Mouse (Mus musculus) neural tube, embryonic 14.5 days (tissue): ENCODE results near the gene Slc25a36. TPM values are rescaled to one million over a fixed set of nuclear protein-coding genes. Genes with fewer than 3 reads are reported as not detected.

Source experiments
- ATAC-seq: fragments of 200-750 bp; cut with Nextera tagmentation; 2 replicates; pipeline ENCODE4 v1.8.0; 2017; ENCODE audit warnings: low read depth, mild to moderate bottlenecking, moderate TSS enrichment, moderate library complexity
- H3K27ac ChIP-seq: fragments of 300-500 bp; sonication (generic); 2 replicates; pipeline ENCODE4 v1.5.1; 2014; ENCODE audit warnings: low read depth, mild to moderate bottlenecking, control low read depth, low read length, moderate library complexity, mixed read lengths
- H3K27me3 ChIP-seq: fragments of 300-500 bp; sonication (generic); 2 replicates; pipeline ENCODE4 v1.6.1; 2014; ENCODE audit warnings: low read length; ENCODE audit not compliant: control insufficient read depth, insufficient read depth
- H3K36me3 ChIP-seq: fragments of 300-500 bp; sonication (generic); 2 replicates; pipeline ENCODE4 v1.6.1; 2014; ENCODE audit warnings: low read length, mixed read lengths; ENCODE audit not compliant: control insufficient read depth, insufficient read depth
- H3K4me1 ChIP-seq: fragments of 300-500 bp; sonication (generic); 2 replicates; pipeline ENCODE4 v1.6.1; 2014; ENCODE audit warnings: low read length; ENCODE audit not compliant: control insufficient read depth, insufficient read depth
- H3K4me2 ChIP-seq: fragments of 300-500 bp; sonication (generic); 2 replicates; pipeline ENCODE4 v1.6.1; 2014; ENCODE audit warnings: mild to moderate bottlenecking, low read depth, low read length, control low read depth
- H3K4me3 ChIP-seq: fragments of 300-500 bp; sonication (generic); 2 replicates; pipeline ENCODE4 v1.5.1; 2014; ENCODE audit warnings: low read depth, low read length, control low read depth, mixed read lengths
- H3K9ac ChIP-seq: fragments of 300-500 bp; sonication (generic); replicated peaks from 2 replicates; pipeline ENCODE4 v1.6.1; 2014; ENCODE audit warnings: low read depth, mild to moderate bottlenecking, control low read depth, low read length, mixed read lengths
- H3K9me3 ChIP-seq: fragments of 300-500 bp; sonication (generic); 2 replicates; pipeline ENCODE4 v1.6.1; 2016; ENCODE audit warnings: low read length; ENCODE audit not compliant: control insufficient read depth
- WGBS: fragments of 180-500 bp; shearing (Covaris S2); extraction: QIAGEN DNeasy Blood & Tissue Kit; methylation state at CpG from one replicate; pipeline ENCODE4 v1.1.7; 2014; 5-methylcytosine and 5-hydroxymethylcytosine counted together
- polyA plus RNA-seq: library from polyadenylated mRNA; unstranded; fragments of >200 nt; fragmentation: Nextera tagmentation; extraction: Ambion mirVana; gene quantifications from 2 replicates; pipeline ENCODE4 v1.2.1, GENCODE M21; 2014

The Slc25a36 gene
- polyA plus RNA-seq, 1 experiment from 2014 or later: 127 TPM

DNA sequence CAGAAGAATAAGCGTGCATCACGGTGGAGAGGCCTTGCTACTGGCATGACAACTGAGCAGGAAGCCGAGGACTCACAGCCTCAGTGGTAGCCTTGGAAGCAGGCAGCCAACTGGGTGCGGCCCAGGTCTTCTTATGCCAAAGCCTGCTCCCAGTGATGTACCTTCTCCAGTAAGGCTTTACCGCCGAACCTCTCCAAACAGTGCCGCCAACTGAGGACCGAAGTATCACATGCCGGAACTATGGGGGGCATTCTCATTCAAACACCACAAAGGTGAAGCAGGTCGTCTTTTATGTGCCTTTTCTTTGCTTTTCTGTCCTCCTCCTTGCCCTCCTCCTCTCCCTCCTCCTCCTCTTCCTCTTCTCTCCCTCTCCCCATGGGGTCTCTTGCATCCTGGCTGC lies 3.3 kb upstream of the Slc25a36 start:
- 89% methylated on average over 10 of the region's 10 CpGs for WGBS
- no peak for ATAC-seq
- Histone ChIP-seq H3K27ac (no peak overlapping the region), H3K4me3 (no peak overlapping the region), H3K9me3 (no peaks in the 10 kb centered on the region), H3K36me3 (no peaks in the 10 kb centered on the region), H3K9ac (no peak overlapping the region), H3K4me1 (peaks cover 6% of the 10 kb centered on the region), H3K4me2 (no peak overlapping the region), H3K27me3 (no peaks in the 10 kb centered on the region)

DNA sequence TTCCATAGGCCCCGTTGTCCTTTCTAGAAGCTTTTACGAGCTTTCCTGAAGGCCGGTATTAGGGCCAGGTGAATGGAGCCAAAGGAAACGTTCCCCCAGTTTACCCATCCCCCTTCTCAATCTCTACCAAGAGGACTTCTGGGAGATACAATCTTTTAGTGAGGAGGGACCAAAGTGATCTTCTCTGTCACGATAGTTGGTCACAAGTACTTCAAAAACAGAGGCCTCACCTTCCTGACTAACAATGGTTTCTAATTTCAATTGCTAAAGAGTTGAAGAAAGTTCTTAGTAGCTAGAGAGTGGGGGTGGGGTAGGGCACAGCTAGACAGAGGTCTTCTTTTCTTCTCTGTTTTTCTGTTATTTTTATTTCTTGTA lies 2.6 kb upstream of the Slc25a36 start:
- Histone ChIP-seq H3K4me1 (peaks cover 13% of the 10 kb centered on the region), H3K27me3 (no peaks in the 10 kb centered on the region), H3K36me3 (no peaks in the 10 kb centered on the region), H3K4me3 (no peak overlapping the region), H3K27ac (no peak overlapping the region), H3K4me2 (no peak overlapping the region), H3K9me3 (no peaks in the 10 kb centered on the region), H3K9ac (no peak overlapping the region)
- ATAC-seq: no peak
- WGBS: 21% methylated on average over 5 of the region's 5 CpGs

- H3K4me1 ChIP-seq: peaks cover 13% of the 10 kb centered on the region
- no peak overlapping the region for H3K4me2 ChIP-seq
- no peak for ATAC-seq
- no peak overlapping the region for H3K4me3 ChIP-seq
- no peaks in the 10 kb centered on the region for H3K9me3 ChIP-seq
- 69% methylated on average over 24 of the region's 24 CpGs for WGBS
- H3K36me3 ChIP-seq: no peaks in the 10 kb centered on the region
- H3K9ac ChIP-seq: no peak overlapping the region
- H3K27me3 ChIP-seq: no peaks in the 10 kb centered on the region
- H3K27ac ChIP-seq: no peak overlapping the region
Measured at GRCm38 (mm10) chr9:97112797-97113554, 2.0 kb upstream of the Slc25a36 start.

- Histone ChIP-seq H3K4me3 (no peak overlapping the region), H3K9ac (no peak overlapping the region), H3K27ac (no peak overlapping the region), H3K4me1 (peaks cover 13% of the 10 kb centered on the region), H3K4me2 (no peak overlapping the region), H3K27me3 (no peaks in the 10 kb centered on the region), H3K36me3 (no peaks in the 10 kb centered on the region), H3K9me3 (no peaks in the 10 kb centered on the region)
- WGBS: 83% methylated on average over 7 of the region's 7 CpGs
- no peak for ATAC-seq
Measured at GRCm38 (mm10) chr9:97112238-97112637, 1.3 kb upstream of the Slc25a36 start.

DNA sequence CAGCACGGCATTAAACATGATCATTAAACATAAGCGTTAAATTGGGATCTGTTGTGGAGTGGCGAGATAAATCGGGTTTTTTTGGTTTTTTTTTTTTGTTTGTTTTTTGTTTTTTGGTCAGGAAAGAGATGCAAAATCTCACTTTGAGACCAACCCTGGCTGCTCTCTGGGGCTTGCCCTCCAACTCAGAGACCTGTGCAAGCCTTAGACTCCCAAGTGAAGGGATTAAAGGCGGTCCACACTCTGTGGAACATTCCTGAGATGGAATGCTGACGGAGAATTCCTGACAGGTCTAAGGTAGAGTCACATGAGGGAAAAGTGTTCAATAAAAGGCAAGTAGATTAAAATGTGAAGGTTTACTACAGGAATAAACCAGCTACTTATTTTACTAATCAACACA lies 549 bp upstream of the Slc25a36 start:
- H3K27me3 ChIP-seq: no peaks in the 10 kb centered on the region
- peak overlapping the region; percentile 51 for H3K4me2 ChIP-seq
- H3K4me3 ChIP-seq: peak overlapping the region; percentile 80
- no peaks in the 10 kb centered on the region for H3K36me3 ChIP-seq
- H3K4me1 ChIP-seq: peaks cover 13% of the 10 kb centered on the region
- WGBS: 6% methylated on average over 6 of the region's 6 CpGs
- H3K27ac ChIP-seq: peak overlapping the region; percentile 85
- ATAC-seq: no peak
- no peaks in the 10 kb centered on the region for H3K9me3 ChIP-seq
- H3K9ac ChIP-seq: peak overlapping the region; percentile 86

- H3K4me3 ChIP-seq: no peak overlapping the region
- H3K9ac ChIP-seq: no peak overlapping the region
- no peak overlapping the region for H3K27ac ChIP-seq
- peaks cover 19% of the 10 kb centered on the region for H3K4me1 ChIP-seq
- no peaks in the 10 kb centered on the region for H3K36me3 ChIP-seq
- H3K27me3 ChIP-seq: no peaks in the 10 kb centered on the region
- H3K4me2 ChIP-seq: no peak overlapping the region
- no peak for ATAC-seq
- WGBS: 95% methylated on average over 5 of the region's 5 CpGs
- H3K9me3 ChIP-seq: no peaks in the 10 kb centered on the region
Measured at GRCm38 (mm10) chr9:97106481-97107160, 4.3 kb downstream of the Slc25a36 start.

DNA sequence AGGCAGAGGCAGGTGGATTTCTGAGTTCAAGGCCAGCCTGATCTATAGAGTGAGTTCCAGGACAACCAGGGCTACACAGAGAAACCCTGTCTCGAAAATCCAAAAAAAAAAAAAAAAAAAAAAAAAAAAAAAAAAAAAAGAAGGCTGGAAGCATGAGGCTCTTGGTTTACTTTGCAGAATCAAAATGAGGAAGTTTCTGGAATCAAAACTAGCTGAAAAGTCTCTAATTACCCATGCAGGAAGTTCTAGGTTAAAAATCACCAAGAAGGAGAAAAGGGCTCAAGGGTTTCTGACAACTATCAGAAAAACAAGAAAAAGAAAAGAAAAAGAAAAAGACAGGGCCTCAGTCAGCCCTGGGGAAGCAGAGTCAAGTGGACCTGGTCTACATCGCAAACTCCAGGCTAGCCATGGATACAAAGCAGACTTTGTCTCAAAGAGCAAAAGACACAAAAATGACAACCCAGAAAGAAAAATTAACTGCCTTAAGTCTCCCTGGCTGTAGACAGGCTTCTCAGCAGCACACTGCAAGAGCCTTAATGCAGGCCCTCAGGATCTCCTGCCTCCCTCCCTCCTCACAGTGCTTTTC lies 5.5 kb downstream of the Slc25a36 start:
- Histone ChIP-seq H3K4me2 (no peak overlapping the region), H3K27me3 (no peaks in the 10 kb centered on the region), H3K36me3 (no peaks in the 10 kb centered on the region), H3K27ac (no peak overlapping the region), H3K9ac (no peak overlapping the region), H3K9me3 (no peaks in the 10 kb centered on the region), H3K4me1 (peaks cover 19% of the 10 kb centered on the region), H3K4me3 (no peak overlapping the region)
- no peak for ATAC-seq
- 94% methylated on average over 2 of the region's 2 CpGs for WGBS

GRCm38 (mm10) chr9:97103376-97104061 lies 7.4 kb downstream of the Slc25a36 start:
- Histone ChIP-seq H3K27ac (no peak overlapping the region), H3K4me2 (no peak overlapping the region), H3K36me3 (no peaks in the 10 kb centered on the region), H3K9me3 (no peaks in the 10 kb centered on the region), H3K4me1 (0 out of 2 replicates have a peak, but pooled peaks cover 7% of the 10 kb centered on the region), H3K9ac (no peak overlapping the region), H3K4me3 (no peak overlapping the region), H3K27me3 (no peaks in the 10 kb centered on the region)
- 79% methylated on average over 2 of the region's 2 CpGs for WGBS
- ATAC-seq: no peak
